Mouse (Mus musculus): ENCODE data around the gene Tbrg4.

DNA sequence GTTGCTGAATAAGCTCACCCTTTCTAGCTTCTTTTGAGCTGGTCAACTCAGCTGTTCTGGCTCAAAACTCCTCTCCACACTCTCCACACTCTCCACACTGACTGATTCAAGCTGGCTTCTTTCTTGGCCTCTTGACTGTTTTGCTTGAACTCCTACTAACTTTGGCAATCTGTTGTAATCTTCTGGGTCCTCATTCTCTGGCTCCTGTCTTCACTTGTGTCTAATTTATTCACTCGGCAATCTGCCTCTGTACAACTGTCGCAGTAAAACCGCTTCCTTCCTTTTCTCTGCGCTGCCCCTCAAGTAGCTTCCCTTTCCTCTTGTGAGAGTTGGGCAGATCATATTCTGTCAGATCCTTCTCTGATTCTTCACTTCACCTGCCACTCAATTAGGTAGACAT, 1.9 kb upstream of the Tbrg4 start:
- no peak for TF ChIP-seq POLR2A (IDR thresholded peaks at IDR 0.05; ENCODE audit: borderline replicate concordance, extremely low read depth, insufficient read depth, insufficient read length, poor library complexity, severe bottlenecking)
- TF ChIP-seq CTCF (IDR thresholded peaks at IDR 0.05; ENCODE audit: borderline replicate concordance, extremely low read depth, insufficient read depth, insufficient read length): no peak

All from brain, embryonic 14.5 days (tissue).